Mouse (Mus musculus): ENCODE measurements at regions not wholly inside any gene's neighbourhood (a gene's known extent, or its start where the extent isn't known, plus 50 kb on each side); places are given as distances from the start of the nearest gene placed in this dataset.
A peak's percentile ranks its signal among the peaks of the same experiment; 100 is the strongest.

GRCm38 (mm10) chr2:48061375-48061774 is 752.5 kb upstream of the Acvr2a start:
- no peaks in the 10 kb centered on the region for H3K27me3 ChIP-seq (ENCODE audit: control insufficient read depth, insufficient read depth, insufficient read length)
- no peak overlapping the region for H3K4me3 ChIP-seq
- no peak overlapping the region for H3ac ChIP-seq (ENCODE audit: control insufficient read depth, insufficient read length)
- no peaks in the 10 kb centered on the region for H3K36me3 ChIP-seq (ENCODE audit: control insufficient read depth, insufficient read depth)
- H3K4me2 ChIP-seq (ENCODE audit: low read depth): no peak overlapping the region
- no peaks in the 10 kb centered on the region for H3K79me2 ChIP-seq (ENCODE audit: control insufficient read depth, insufficient read depth)
- TF ChIP-seq POLR2AphosphoS2 (IDR thresholded peaks at IDR 0.05; ENCODE audit: insufficient read length, low read depth) (no peak), POLR2A (IDR thresholded peaks at IDR 0.05; ENCODE audit: insufficient read length, low read depth) (no peak), CEBPB (IDR thresholded peaks at IDR 0.05; ENCODE audit: insufficient read depth, poor library complexity, severe bottlenecking) (no peak), MAX (IDR thresholded peaks at IDR 0.05; ENCODE audit: low read depth) (no peak), REST (IDR thresholded peaks at IDR 0.05; ENCODE audit: insufficient read depth, insufficient read length) (no peak), MYOG (IDR thresholded peaks at IDR 0.05; ENCODE audit: control insufficient read depth in 1 of 3, insufficient read depth in 1 of 3, insufficient read length in 2 of 3, low read depth in 2 of 3) (no peak), TCF12 (IDR thresholded peaks at IDR 0.05; ENCODE audit: insufficient read depth, poor library complexity, severe bottlenecking) (no peak), MYOD1 (IDR thresholded peaks at IDR 0.05; ENCODE audit: control insufficient read depth in 1 of 3, insufficient read length in 2 of 3, low read depth in 2 of 3) (no peak), TCF3 (IDR thresholded peaks at IDR 0.05; ENCODE audit: insufficient read length, low read depth) (no peak)

- Histone ChIP-seq H3ac (ENCODE audit: control insufficient read depth, insufficient read length) (no peak overlapping the region), H3K36me3 (ENCODE audit: control insufficient read depth, insufficient read depth) (no peaks in the 10 kb centered on the region), H3K27me3 (ENCODE audit: control insufficient read depth, insufficient read depth, insufficient read length) (no peaks in the 10 kb centered on the region), H3K4me2 (ENCODE audit: low read depth) (no peak overlapping the region), H3K79me2 (ENCODE audit: control insufficient read depth, insufficient read depth) (no peaks in the 10 kb centered on the region), H3K4me3 (no peak overlapping the region)
- TF ChIP-seq SRF (IDR thresholded peaks at IDR 0.05; ENCODE audit: control insufficient read depth, insufficient read length, low read depth): no peak
- no peak for TF ChIP-seq REST (IDR thresholded peaks at IDR 0.05; ENCODE audit: insufficient read depth, insufficient read length)
- TF ChIP-seq MYOG (IDR thresholded peaks at IDR 0.05; ENCODE audit: control insufficient read depth in 1 of 3, insufficient read depth in 1 of 3, insufficient read length in 2 of 3, low read depth in 2 of 3): no peak
- TF ChIP-seq POLR2AphosphoS2 (IDR thresholded peaks at IDR 0.05; ENCODE audit: insufficient read length, low read depth): no peak
- no peak for TF ChIP-seq POLR2A (IDR thresholded peaks at IDR 0.05; ENCODE audit: insufficient read length, low read depth)
These were observed 750.5 kb upstream of the Acvr2a start for GRCm38 (mm10) chr2:48063436-48063835.

GRCm38 (mm10) chr2:48065162-48065561 is 748.7 kb upstream of the Acvr2a start:
- H3K79me2 ChIP-seq (ENCODE audit: control insufficient read depth, insufficient read depth): no peaks in the 10 kb centered on the region
- H3K4me3 ChIP-seq: no peak overlapping the region
- H3ac ChIP-seq (ENCODE audit: control insufficient read depth, insufficient read length): no peak overlapping the region
- H3K27me3 ChIP-seq (ENCODE audit: control insufficient read depth, insufficient read depth, insufficient read length): no peaks in the 10 kb centered on the region
- H3K36me3 ChIP-seq (ENCODE audit: control insufficient read depth, insufficient read depth): no peaks in the 10 kb centered on the region
- no peak for TF ChIP-seq E2F4 (IDR thresholded peaks at IDR 0.05; ENCODE audit: insufficient read depth)
- no peak for TF ChIP-seq TCF3 (IDR thresholded peaks at IDR 0.05; ENCODE audit: insufficient read length, low read depth)
- TF ChIP-seq REST (IDR thresholded peaks at IDR 0.05; ENCODE audit: insufficient read depth, insufficient read length): no peak
- no peak for TF ChIP-seq SRF (IDR thresholded peaks at IDR 0.05; ENCODE audit: control insufficient read depth, insufficient read length, low read depth)
- TF ChIP-seq MAX (IDR thresholded peaks at IDR 0.05; ENCODE audit: low read depth): no peak
- no peak for TF ChIP-seq USF1 (IDR thresholded peaks at IDR 0.05; ENCODE audit: low read depth)
- no peak for TF ChIP-seq POLR2A (IDR thresholded peaks at IDR 0.05; ENCODE audit: insufficient read length, low read depth)
- TF ChIP-seq MYOD1 (IDR thresholded peaks at IDR 0.05; ENCODE audit: control insufficient read depth in 1 of 3, insufficient read length in 2 of 3, low read depth in 2 of 3): no peak
- TF ChIP-seq CEBPB (IDR thresholded peaks at IDR 0.05; ENCODE audit: insufficient read depth, poor library complexity, severe bottlenecking): no peak
- TF ChIP-seq TCF12 (IDR thresholded peaks at IDR 0.05; ENCODE audit: insufficient read depth, poor library complexity, severe bottlenecking): no peak
- no peak for TF ChIP-seq MYOG (IDR thresholded peaks at IDR 0.05; ENCODE audit: control insufficient read depth in 1 of 3, insufficient read depth in 1 of 3, insufficient read length in 2 of 3, low read depth in 2 of 3)
- no peak for TF ChIP-seq POLR2AphosphoS2 (IDR thresholded peaks at IDR 0.05; ENCODE audit: insufficient read length, low read depth)
- no peak overlapping the region for H3K4me2 ChIP-seq (ENCODE audit: low read depth)

- Histone ChIP-seq H3K27me3 (ENCODE audit: control insufficient read depth, insufficient read depth, insufficient read length) (no peaks in the 10 kb centered on the region), H3K4me2 (ENCODE audit: low read depth) (no peak overlapping the region), H3K79me2 (ENCODE audit: control insufficient read depth, insufficient read depth) (no peaks in the 10 kb centered on the region), H3K36me3 (ENCODE audit: control insufficient read depth, insufficient read depth) (no peaks in the 10 kb centered on the region), H3K4me3 (no peak overlapping the region), H3ac (ENCODE audit: control insufficient read depth, insufficient read length) (no peak overlapping the region)
- TF ChIP-seq MYOG (IDR thresholded peaks at IDR 0.05; ENCODE audit: control insufficient read depth in 1 of 3, insufficient read depth in 1 of 3, insufficient read length in 2 of 3, low read depth in 2 of 3): peak in 1 of 3 experiments; percentile 47
- no peak for TF ChIP-seq POLR2AphosphoS2 (IDR thresholded peaks at IDR 0.05; ENCODE audit: insufficient read length, low read depth)
- TF ChIP-seq TCF3 (IDR thresholded peaks at IDR 0.05; ENCODE audit: insufficient read length, low read depth): no peak
These were observed 731.6 kb upstream of the Acvr2a start for GRCm38 (mm10) chr2:48082120-48082799.

GRCm38 (mm10) chr2:48098287-48098686 is 715.6 kb upstream of the Acvr2a start:
- Histone ChIP-seq H3K27me3 (ENCODE audit: control insufficient read depth, insufficient read depth, insufficient read length) (no peaks in the 10 kb centered on the region), H3ac (ENCODE audit: control insufficient read depth, insufficient read length) (no peak overlapping the region), H3K36me3 (ENCODE audit: control insufficient read depth, insufficient read depth) (no peaks in the 10 kb centered on the region), H3K4me3 (no peak overlapping the region), H3K4me2 (ENCODE audit: low read depth) (no peak overlapping the region), H3K79me2 (ENCODE audit: control insufficient read depth, insufficient read depth) (no peaks in the 10 kb centered on the region)
- TF ChIP-seq MYOD1 (IDR thresholded peaks at IDR 0.05; ENCODE audit: control insufficient read depth in 1 of 3, insufficient read length in 2 of 3, low read depth in 2 of 3) (no peak), TCF12 (IDR thresholded peaks at IDR 0.05; ENCODE audit: insufficient read depth, poor library complexity, severe bottlenecking) (no peak), MYOG (IDR thresholded peaks at IDR 0.05; ENCODE audit: control insufficient read depth in 1 of 3, insufficient read depth in 1 of 3, insufficient read length in 2 of 3, low read depth in 2 of 3) (no peak), TCF3 (IDR thresholded peaks at IDR 0.05; ENCODE audit: insufficient read length, low read depth) (no peak), MAX (IDR thresholded peaks at IDR 0.05; ENCODE audit: low read depth) (no peak), CEBPB (IDR thresholded peaks at IDR 0.05; ENCODE audit: insufficient read depth, poor library complexity, severe bottlenecking) (no peak), REST (IDR thresholded peaks at IDR 0.05; ENCODE audit: insufficient read depth, insufficient read length) (no peak), POLR2AphosphoS2 (IDR thresholded peaks at IDR 0.05; ENCODE audit: insufficient read length, low read depth) (no peak), USF1 (IDR thresholded peaks at IDR 0.05; ENCODE audit: low read depth) (no peak), SRF (IDR thresholded peaks at IDR 0.05; ENCODE audit: control insufficient read depth, insufficient read length, low read depth) (no peak), POLR2A (IDR thresholded peaks at IDR 0.05; ENCODE audit: insufficient read length, low read depth) (no peak), E2F4 (IDR thresholded peaks at IDR 0.05; ENCODE audit: insufficient read depth) (no peak)
